Comparison of ENCODE assay signal across 28 mouse cellular contexts in the genomic region with DNA sequence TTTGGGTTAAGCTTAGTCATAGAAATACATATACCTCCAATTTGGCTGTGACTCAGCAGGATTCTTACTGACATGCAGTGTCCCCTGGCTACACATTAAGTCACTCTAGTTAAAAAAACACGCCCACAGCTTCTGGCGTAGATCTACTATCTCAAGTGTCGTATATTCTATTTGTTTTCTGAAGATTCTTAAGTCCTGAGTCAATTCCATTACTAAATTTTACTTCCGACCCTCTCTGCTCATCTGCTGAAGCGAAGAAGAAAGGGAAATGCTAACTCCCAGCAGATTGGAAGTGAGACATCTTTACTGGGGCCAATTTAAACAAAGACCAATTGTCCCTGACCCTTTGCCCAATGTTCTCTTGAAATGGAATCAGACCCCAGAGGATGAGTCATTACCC.
A peak's percentile ranks its signal among the peaks of the same experiment; 100 is the strongest.
DNase-seq lines count a peak whose midpoint lies in the region; TF ChIP-seq lines count a peak whose summit lies in the region.
"Had no signal": no experiment of that assay in that cellular context is flagged by ENCODE, and none has a peak within 500 bp of the region (broad histone marks: within the 10 kb centered on the region; RNA-seq: fewer than 3 reads in every experiment).

No protein-coding gene starts in this region.

- no peaks in the 10 kb centered on the region for H3K36me3 ChIP-seq in C2C12 (ENCODE audit: control insufficient read depth, insufficient read depth)
- H3K36me3 ChIP-seq: embryonic facial prominence, embryonic 10.5 days; embryonic facial prominence, embryonic 15.5 days; hindbrain, embryonic 10.5 days; hindbrain, embryonic 15.5 days; kidney, embryonic 15.5 days; liver, embryonic 15.5 days; lung, embryonic 15.5 days; midbrain, embryonic 12.5 days; neural tube, embryonic 13.5 days had no signal

- no peaks in the 10 kb centered on the region for H3K79me2 ChIP-seq in C2C12 (ENCODE audit: control insufficient read depth, insufficient read depth)

- no peak overlapping the region for H3ac ChIP-seq in C2C12 (ENCODE audit: control insufficient read depth, insufficient read length, low read depth)

- no peak for TF ChIP-seq CTCF in C2C12 (IDR thresholded peaks at IDR 0.05; ENCODE audit: control insufficient read depth, insufficient read depth, insufficient read length)

- no peaks in the 10 kb centered on the region for H3K79me3 ChIP-seq in C2C12 (ENCODE audit: low read depth)

- H3K4me3 ChIP-seq in C2C12 (ENCODE audit: insufficient read depth, poor library complexity, severe bottlenecking): no peak overlapping the region
- H3K4me3 ChIP-seq: embryonic facial prominence, embryonic 10.5 days; embryonic facial prominence, embryonic 15.5 days; gastrocnemius, adult 2 months; hindbrain, embryonic 10.5 days; hindbrain, embryonic 15.5 days; kidney, embryonic 15.5 days; liver, embryonic 15.5 days; lung, embryonic 15.5 days; megakaryocyte, embryonic 14.5 days; midbrain, embryonic 12.5 days; neural tube, embryonic 13.5 days had no signal

- DNase-seq in 3134 (ENCODE audit: extremely low read depth, insufficient read length, low spot score) (peak; percentile 77), NIH3T3 (ENCODE audit: low read depth) (peak; percentile 78)
- peak; percentile 49 for DNase-seq in fat pad, adult 2 months (ENCODE audit: extremely low read depth, low read depth, low spot score)
- DNase-seq in adrenal gland, postnatal 14 days: no peak
- DNase-seq in retina, embryonic 14.5 days (ENCODE audit: low spot score): no peak
- no peak for DNase-seq in spleen, adult 12 weeks (ENCODE audit: low spot score)
- no peak for DNase-seq in T-cell, adult 2 months (ENCODE audit: low spot score)
- DNase-seq: cerebellum, adult 9-11 months; gastrocnemius, adult 2 months; heart, postnatal 14 days; kidney, adult 18-20 months; kidney, postnatal 25 days; liver; lung, postnatal 36 days; retina, postnatal 1 day; right cerebral cortex, postnatal 25 days; thymus, postnatal 4 days had no signal

- no peaks in the 10 kb centered on the region for H3K27me3 ChIP-seq in C2C12 (ENCODE audit: control insufficient read depth, insufficient read depth, insufficient read length)
- H3K27me3 ChIP-seq: embryonic facial prominence, embryonic 15.5 days; hindbrain, embryonic 15.5 days; kidney, embryonic 15.5 days; liver, embryonic 15.5 days; lung, embryonic 15.5 days; megakaryocyte, embryonic 14.5 days; neural tube, embryonic 13.5 days had no signal

TF ChIP-seq in C2C12, 6 proteins besides CTCF, POLR2A, EP300 and RAD21:
- TF ChIP-seq MYOD1 (IDR thresholded peaks at IDR 0.05; ENCODE audit: control insufficient read depth, insufficient read length, low read depth) (peak; percentile 37), CEBPB (IDR thresholded peaks at IDR 0.05; ENCODE audit: low read depth) (no peak), MYOG (IDR thresholded peaks at IDR 0.05; ENCODE audit: control insufficient read depth, extremely low read depth, insufficient read length) (no peak), FOSL1 (IDR thresholded peaks at IDR 0.05; ENCODE audit: insufficient read depth, low read length, poor library complexity, severe bottlenecking) (peak; percentile 47), USF1 (IDR thresholded peaks at IDR 0.05; ENCODE audit: low read depth) (no peak), MAX (IDR thresholded peaks at IDR 0.05) (no peak)

Comparison
In these comparisons a context has a peak if more than half of its experiments do, and no peak if none do; other contexts are left out.
1. DNase-seq: peak in 3134 (single experiment), NIH3T3 (single experiment) and fat pad, adult 2 months (single experiment); none in adrenal gland, postnatal 14 days (single experiment), retina, embryonic 14.5 days (single experiment), spleen, adult 12 weeks (single experiment) and T-cell, adult 2 months (single experiment).